Mouse (Mus musculus): ENCODE measurements around the gene Arl6. TPM values are rescaled to one million over a fixed set of nuclear protein-coding genes. Genes with fewer than 3 reads are reported as not detected.

Gene Arl6
- polyA plus RNA-seq, 1 experiment = 23.1 TPM

- Histone ChIP-seq H3K4me3 (ENCODE audit: insufficient read depth, low read length) (no peak overlapping the region), H3K4me1 (ENCODE audit: control insufficient read depth, insufficient read depth, low read length) (no peaks in the 10 kb centered on the region), H3K27ac (ENCODE audit: insufficient read depth, low read length) (no peak overlapping the region)
- TF ChIP-seq POLR2A (IDR thresholded peaks at IDR 0.05; ENCODE audit: extremely low read depth, insufficient read depth, low read length) (no peak), CTCF (IDR thresholded peaks at IDR 0.05; ENCODE audit: extremely low read depth, insufficient read depth, low read length) (no peak)
Measured at GRCm38 (mm10) chr16:59588351-59589025, 50.7 kb downstream of the Arl6 start.

GRCm38 (mm10) chr16:59587816-59588215, 51.4 kb downstream of the Arl6 start:
- no peaks in the 10 kb centered on the region for H3K4me1 ChIP-seq (ENCODE audit: control insufficient read depth, insufficient read depth, low read length)
- H3K4me3 ChIP-seq (ENCODE audit: insufficient read depth, low read length) = no peak overlapping the region
- no peak for TF ChIP-seq CTCF (IDR thresholded peaks at IDR 0.05; ENCODE audit: extremely low read depth, insufficient read depth, low read length)
- no peak for TF ChIP-seq POLR2A (IDR thresholded peaks at IDR 0.05; ENCODE audit: extremely low read depth, insufficient read depth, low read length)
- no peak overlapping the region for H3K27ac ChIP-seq (ENCODE audit: insufficient read depth, low read length)

DNA sequence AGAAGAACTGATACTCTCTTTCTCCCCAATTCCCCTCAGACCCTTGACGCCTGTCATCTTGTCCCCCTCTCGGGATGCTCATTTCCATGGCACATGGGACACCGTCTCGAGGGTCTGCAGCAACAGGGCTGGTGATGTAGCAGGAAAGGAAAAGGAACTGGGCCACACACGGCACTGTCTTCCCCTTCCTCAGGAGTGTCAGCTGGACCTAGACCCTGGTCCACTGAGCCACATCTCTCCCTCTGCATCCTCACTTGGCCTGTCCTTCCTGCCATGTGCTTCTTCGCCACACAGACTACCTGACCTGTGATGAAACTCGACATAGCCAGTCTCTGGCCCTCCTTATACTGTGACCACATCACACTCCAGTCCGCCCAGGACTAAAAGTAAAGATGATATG, 52.3 kb downstream of the Arl6 start:
- Histone ChIP-seq H3K4me1 (ENCODE audit: control insufficient read depth, insufficient read depth, low read length) (no peaks in the 10 kb centered on the region), H3K4me3 (ENCODE audit: insufficient read depth, low read length) (no peak overlapping the region), H3K27ac (ENCODE audit: insufficient read depth, low read length) (no peak overlapping the region)
- TF ChIP-seq CTCF (IDR thresholded peaks at IDR 0.05; ENCODE audit: extremely low read depth, insufficient read depth, low read length) (no peak), POLR2A (IDR thresholded peaks at IDR 0.05; ENCODE audit: extremely low read depth, insufficient read depth, low read length) (no peak)

DNA sequence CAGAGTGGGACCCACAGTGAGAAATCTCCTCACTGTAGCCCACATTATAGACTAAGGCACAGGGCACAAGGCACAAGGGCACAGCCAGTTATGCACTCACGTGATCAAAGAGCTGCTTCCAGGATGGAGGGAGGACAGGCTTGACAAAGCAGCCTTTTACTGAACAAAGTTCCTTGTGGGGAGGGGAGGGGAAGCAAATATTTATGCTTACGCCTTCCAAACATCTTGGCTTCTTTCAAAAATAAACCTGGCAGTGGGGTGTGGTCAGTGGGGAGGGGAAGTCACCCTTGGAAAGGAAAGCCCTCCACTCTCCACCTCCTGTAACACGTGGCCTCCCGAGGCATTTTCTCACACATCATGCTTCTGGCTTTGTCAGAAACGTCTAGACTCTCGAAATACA, 52.9 kb downstream of the Arl6 start:
- TF ChIP-seq CTCF (IDR thresholded peaks at IDR 0.05; ENCODE audit: extremely low read depth, insufficient read depth, low read length) = no peak
- no peak for TF ChIP-seq POLR2A (IDR thresholded peaks at IDR 0.05; ENCODE audit: extremely low read depth, insufficient read depth, low read length)
- Histone ChIP-seq H3K27ac (ENCODE audit: insufficient read depth, low read length) (no peak overlapping the region), H3K4me1 (ENCODE audit: control insufficient read depth, insufficient read depth, low read length) (no peaks in the 10 kb centered on the region), H3K4me3 (ENCODE audit: insufficient read depth, low read length) (no peak overlapping the region)

DNA sequence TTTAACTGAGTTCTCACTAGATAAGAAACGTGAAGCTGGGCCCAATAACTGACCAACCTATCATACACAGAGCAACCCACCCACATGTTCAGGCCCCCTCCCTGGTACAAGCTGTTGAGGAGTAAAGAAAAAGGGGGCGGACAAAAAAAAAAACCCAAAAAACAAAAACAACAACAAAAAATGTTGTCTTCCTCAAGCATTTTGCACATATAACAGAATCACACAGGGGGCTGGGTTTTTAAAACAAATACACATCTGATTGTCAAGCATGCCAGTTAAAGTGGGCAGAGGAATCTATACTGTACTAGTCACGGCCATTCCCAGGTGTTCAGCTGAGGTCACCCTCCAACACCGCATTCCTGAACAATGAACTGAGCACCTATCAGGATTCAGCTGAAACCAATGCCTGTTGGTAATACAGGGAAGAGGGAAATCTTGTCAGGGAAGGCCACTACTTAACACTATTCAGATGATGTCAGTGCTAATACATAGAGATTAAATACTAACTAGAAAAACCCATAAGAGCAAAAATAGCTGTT, 53.4 kb downstream of the Arl6 start:
- Histone ChIP-seq H3K4me3 (ENCODE audit: insufficient read depth, low read length) (no peak overlapping the region), H3K4me1 (ENCODE audit: control insufficient read depth, insufficient read depth, low read length) (no peaks in the 10 kb centered on the region)
- TF ChIP-seq CTCF (IDR thresholded peaks at IDR 0.05; ENCODE audit: extremely low read depth, insufficient read depth, low read length) = no peak

DNA sequence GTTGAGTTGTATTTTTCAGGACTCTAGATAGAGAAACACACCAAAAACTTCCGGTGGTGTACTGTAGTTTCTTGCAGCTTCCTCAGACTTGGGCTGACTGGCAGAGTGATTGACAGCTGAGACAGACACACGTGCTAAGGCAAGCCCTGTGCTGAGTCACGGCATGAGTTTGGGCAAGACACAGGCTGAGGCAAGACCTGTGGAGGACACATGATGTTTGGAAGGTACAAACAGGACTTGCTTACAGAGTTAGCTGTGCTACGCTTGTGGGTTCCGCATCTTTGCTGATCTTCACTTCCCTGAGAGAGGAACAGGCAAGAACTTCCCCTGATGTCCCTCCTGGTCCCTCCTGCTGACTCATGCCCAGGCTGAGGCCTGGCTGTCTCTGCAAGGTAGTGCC, 55.7 kb downstream of the Arl6 start:
- Histone ChIP-seq H3K27ac (ENCODE audit: insufficient read depth, low read length) (no peak overlapping the region), H3K4me1 (ENCODE audit: control insufficient read depth, insufficient read depth, low read length) (no peaks in the 10 kb centered on the region), H3K4me3 (ENCODE audit: insufficient read depth, low read length) (no peak overlapping the region)
- TF ChIP-seq POLR2A (IDR thresholded peaks at IDR 0.05; ENCODE audit: extremely low read depth, insufficient read depth, low read length) = no peak
- no peak for TF ChIP-seq CTCF (IDR thresholded peaks at IDR 0.05; ENCODE audit: extremely low read depth, insufficient read depth, low read length)

More for the DNA sequence above, 53.4 kb downstream of the Arl6 start:
- H3K27ac ChIP-seq (ENCODE audit: insufficient read depth, low read length) = no peak overlapping the region

DNA sequence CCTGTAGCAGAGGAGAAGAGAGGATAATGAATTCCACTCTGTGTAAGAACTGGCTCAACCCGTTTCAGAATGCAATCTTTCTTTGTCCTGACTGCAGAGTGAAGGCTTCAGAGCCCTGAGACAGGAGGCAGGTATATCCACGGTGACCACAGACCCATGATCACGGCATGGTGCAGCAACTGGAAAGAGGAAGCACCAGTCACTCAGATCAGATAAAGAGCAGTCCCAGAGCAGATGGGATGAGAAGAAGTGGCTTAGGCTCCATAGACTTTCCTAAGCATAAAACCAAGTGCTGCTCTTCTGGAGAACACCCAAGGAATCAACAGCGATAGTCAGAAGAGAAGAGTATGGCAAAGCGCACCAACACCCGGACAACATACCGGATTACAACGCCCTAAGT, 60.0 kb downstream of the Arl6 start:
- H3K27ac ChIP-seq (ENCODE audit: insufficient read depth, low read length) = no peak overlapping the region
- TF ChIP-seq CTCF (IDR thresholded peaks at IDR 0.05; ENCODE audit: extremely low read depth, insufficient read depth, low read length) (no peak), POLR2A (IDR thresholded peaks at IDR 0.05; ENCODE audit: extremely low read depth, insufficient read depth, low read length) (no peak)
- H3K4me1 ChIP-seq (ENCODE audit: control insufficient read depth, insufficient read depth, low read length) = no peaks in the 10 kb centered on the region
- no peak overlapping the region for H3K4me3 ChIP-seq (ENCODE audit: insufficient read depth, low read length)

DNA sequence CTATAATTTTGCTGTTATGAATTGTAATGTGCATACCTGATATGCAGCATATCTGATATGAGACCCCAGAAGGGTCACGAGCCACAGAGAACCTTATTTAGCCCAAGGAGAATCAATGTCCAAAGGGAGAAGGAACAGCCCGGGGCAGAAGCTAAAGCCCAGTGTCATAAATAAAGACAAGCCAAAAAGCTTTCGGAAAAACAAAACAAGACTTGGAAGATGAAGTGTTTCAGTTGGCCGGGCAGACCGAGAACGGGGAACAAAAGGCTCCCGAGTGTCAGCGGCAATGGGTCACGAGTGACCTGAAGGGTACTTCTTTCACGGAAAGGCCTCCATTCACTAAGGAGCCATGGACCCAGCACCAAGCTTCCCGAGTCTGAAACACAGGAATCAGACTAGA, 65.2 kb downstream of the Arl6 start:
- Histone ChIP-seq H3K27ac (ENCODE audit: insufficient read depth, low read length) (no peak overlapping the region), H3K4me1 (ENCODE audit: control insufficient read depth, insufficient read depth, low read length) (peaks cover 1% of the 10 kb centered on the region; the same call in 1 of the 2 replicates), H3K4me3 (ENCODE audit: insufficient read depth, low read length) (no peak overlapping the region)
- TF ChIP-seq POLR2A (IDR thresholded peaks at IDR 0.05; ENCODE audit: extremely low read depth, insufficient read depth, low read length) = no peak
- TF ChIP-seq CTCF (IDR thresholded peaks at IDR 0.05; ENCODE audit: extremely low read depth, insufficient read depth, low read length) = no peak

DNA sequence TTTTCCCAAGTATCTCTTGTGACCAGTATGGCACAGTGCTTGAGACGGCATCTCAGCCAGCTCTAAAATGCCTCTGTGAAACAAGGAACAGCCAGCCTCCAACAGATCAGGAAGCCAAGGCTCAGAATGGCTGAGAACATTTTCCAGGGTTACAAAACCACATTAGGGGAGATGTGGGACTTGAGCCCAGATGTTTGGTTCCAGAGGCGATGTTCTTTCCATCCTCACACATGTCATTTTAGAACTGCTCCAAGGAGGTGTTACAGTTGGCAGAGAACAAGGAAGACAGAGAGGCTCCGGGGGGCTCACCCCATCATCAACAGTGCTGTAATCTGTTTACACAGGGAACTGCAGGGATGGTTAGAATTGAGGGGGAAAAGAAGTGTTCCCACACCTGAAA, 66.5 kb downstream of the Arl6 start:
- Histone ChIP-seq H3K4me3 (ENCODE audit: insufficient read depth, low read length) (no peak overlapping the region), H3K27ac (ENCODE audit: insufficient read depth, low read length) (no peak overlapping the region), H3K4me1 (ENCODE audit: control insufficient read depth, insufficient read depth, low read length) (peaks cover 1% of the 10 kb centered on the region; the same call in 1 of the 2 replicates)
- TF ChIP-seq CTCF (IDR thresholded peaks at IDR 0.05; ENCODE audit: extremely low read depth, insufficient read depth, low read length) = no peak
- no peak for TF ChIP-seq POLR2A (IDR thresholded peaks at IDR 0.05; ENCODE audit: extremely low read depth, insufficient read depth, low read length)

DNA sequence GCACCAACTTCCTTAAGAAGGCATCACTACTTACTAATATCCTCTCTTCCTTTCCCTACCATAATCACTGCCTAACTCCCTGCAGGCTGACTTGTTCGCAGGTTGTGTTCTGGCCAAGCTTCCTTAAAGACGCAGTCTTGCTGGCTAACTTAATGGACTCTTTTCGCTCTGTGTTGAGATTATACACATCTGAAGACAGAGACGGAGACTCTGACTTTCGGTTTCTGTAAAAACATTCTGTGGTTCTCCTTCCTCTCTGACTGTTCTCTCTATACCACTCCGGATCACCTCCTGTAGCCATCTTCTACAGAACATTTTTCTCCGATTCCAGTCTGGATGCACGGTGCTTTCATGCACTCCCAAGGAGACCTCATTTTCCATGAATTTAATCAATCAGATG, 68.4 kb downstream of the Arl6 start:
- Histone ChIP-seq H3K27ac (ENCODE audit: insufficient read depth, low read length) (no peak overlapping the region), H3K4me3 (ENCODE audit: insufficient read depth, low read length) (no peak overlapping the region), H3K4me1 (ENCODE audit: control insufficient read depth, insufficient read depth, low read length) (peaks cover 1% of the 10 kb centered on the region; the same call in 1 of the 2 replicates)
- TF ChIP-seq CTCF (IDR thresholded peaks at IDR 0.05; ENCODE audit: extremely low read depth, insufficient read depth, low read length) = no peak
- no peak for TF ChIP-seq POLR2A (IDR thresholded peaks at IDR 0.05; ENCODE audit: extremely low read depth, insufficient read depth, low read length)

All from cortical plate, adult 2 months (tissue).